Mouse (Mus musculus) left cerebral cortex, adult 8-10 months (tissue): Measurements from ENCODE around the gene Limd1. TPM values are rescaled to one million over a fixed set of nuclear protein-coding genes. Genes with fewer than 3 reads are reported as not detected.
A peak's percentile ranks its signal among the peaks of the same experiment; 100 is the strongest.
"Not testable (repeated sequence)": the region's sequence is repeated elsewhere in the genome, so short reads cannot be mapped to it uniquely, and the experiment has no call there.

Experiments
- DNase-seq, 2 experiments: peaks; one replicate each; pipeline ENCODE4 v3.0.0; 2022; ENCODE audit warnings: low spot score in 2 of 2
- total RNA-seq, 4 experiments: library from RNA; stranded (reverse); gene quantifications; 2 replicates each; pipeline ENCODE4 v1.2.4; 2022

Gene Limd1
- 10 to 100 TPM in 1 of 4 experiments, 1 to 10 TPM in 3; 7.7 to 10.1 (median 8.0) TPM for total RNA-seq

DNA sequence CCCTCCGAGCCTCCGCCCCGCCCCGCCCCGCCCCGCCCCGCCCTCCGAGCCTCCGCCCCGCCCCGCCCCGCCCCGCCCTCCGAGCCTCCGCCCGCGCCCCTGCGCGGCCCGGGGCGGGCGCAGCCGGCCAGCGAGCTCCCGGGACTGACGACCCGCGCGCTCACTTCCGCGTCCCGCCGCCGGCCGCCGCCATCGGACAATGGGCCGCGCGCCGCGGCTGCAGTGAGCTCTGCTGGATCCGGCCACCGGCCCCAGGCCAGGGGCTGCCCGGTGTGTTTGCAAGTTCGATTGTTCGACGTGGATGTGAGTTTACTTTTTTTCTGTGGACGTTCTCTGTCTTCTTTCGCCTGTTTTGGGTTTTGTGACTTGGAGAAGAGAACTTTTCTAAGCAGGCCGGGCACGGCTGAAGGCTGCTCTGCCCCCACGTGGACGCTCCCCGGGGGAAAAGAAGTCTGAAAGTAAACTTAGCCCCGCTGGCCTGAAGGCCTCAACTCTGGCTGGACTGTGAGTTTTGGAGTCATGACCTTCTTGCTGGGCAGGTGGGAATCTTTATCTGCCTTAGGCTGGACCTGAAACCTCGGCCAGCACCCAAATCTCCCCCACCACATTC, at the start of gene Limd1:
Limd1 (plus strand) TSS at position 121 of the 610 bp plus-strand sequence.
- peak in 1 of 2 experiments; percentile 18 for DNase-seq

DNA sequence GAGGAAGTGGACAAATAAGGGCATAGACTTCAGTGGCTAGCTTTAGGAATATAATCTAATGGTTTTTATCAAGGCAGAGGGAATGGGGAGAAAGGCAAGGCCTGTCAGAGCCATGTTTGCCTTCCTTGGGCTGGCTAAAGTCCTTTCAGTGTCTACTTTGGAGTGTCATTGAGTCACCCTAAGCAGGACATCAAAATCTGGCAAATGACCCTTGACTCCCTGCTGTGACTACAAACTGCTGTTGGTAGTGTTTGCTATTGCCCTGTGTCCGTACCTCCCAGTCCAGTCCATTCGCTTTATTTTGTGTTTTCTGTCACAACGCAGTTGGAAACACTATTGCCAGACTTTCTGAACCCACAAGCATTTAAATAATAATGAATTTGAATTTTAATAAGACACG, 48.6 kb upstream of the Limd1 start:
- no peak for DNase-seq

DNA sequence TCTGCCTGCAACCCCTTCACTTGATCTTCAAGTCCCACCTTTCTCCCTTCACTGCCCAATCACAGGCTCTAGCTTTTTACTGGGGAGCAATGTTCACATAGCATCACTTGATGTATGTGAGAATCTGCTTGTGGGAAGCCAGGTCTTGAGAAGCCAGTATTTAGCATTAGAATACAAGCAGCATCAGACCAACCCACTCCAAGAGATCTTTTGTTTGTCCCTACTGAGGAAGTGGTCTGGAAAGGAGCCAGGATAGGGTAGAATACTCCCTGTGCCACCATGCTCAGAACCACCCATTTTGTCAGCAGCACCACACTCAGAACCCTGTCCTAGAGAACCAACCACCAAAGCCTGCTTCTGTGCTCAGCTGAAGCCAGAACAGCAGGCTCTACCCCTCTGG, 47.5 kb upstream of the Limd1 start:
- no peak for DNase-seq

GRCm38 (mm10) chr9:123438223-123438622, 40.3 kb upstream of the Limd1 start:
- DNase-seq, result peak; percentile 31 to 77

GRCm38 (mm10) chr9:123440230-123441058, 38.1 kb upstream of the Limd1 start:
- no peak for DNase-seq

GRCm38 (mm10) chr9:123447101-123447500, 31.4 kb upstream of the Limd1 start:
- DNase-seq, result not testable (repeated sequence)

DNA sequence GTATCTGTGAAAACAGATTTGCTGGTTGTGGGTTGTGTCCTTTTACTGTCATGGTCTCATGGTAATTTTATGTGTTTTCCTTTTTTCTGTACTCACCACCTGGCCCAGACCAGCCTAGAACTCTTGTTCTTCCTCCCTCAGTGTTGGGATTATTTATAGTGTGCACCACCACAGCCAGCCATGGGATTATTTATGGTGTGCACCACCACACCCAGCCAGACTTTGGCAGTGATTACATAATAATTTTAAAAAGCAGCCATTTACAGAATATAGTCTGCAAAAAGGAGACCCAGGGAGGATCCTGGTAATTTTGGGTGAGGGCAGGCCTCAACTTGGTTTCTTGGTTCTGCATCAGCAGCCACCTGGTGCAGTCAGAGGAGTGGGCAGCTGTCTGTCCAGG, 29.9 kb upstream of the Limd1 start:
- no peak for DNase-seq

DNA sequence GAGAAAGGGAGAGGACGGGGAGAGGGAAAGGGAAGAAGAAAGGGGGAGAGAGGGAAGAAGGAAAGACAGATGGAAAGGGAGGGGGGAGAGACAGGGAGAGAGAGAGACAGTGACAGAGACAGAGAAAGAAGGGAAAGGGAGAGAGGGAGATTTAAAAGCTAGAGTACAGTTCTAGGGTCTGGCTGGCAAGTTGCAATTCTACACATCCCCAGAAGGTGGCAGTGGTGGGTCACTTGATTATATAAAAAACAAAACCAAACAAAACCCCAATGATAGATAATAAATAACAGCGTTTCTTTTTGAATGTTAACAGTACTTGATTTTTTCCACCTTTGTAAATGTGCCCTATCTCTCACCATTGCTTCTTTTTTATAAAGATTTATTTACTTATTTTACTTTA, 28.3 kb upstream of the Limd1 start:
- DNase-seq, result no peak

DNA sequence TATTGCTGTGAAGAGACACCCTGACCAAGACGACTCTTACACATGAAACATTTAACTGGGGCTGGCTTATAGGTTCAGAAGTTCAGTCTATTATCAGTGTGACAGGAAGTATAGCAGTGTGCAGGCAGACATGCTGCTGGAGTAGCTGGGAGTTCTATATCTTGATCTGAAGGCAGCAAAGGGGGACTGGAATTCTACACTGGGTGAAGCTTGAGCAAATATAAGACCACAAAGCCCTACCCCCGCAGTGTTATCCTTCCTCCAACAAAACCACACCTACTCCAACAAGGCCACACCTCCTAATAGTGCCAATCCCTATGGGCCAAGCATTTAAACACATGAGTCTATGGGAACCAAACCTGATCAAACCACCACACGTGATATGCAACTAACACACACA, 26.7 kb upstream of the Limd1 start:
- no peak for DNase-seq

DNA sequence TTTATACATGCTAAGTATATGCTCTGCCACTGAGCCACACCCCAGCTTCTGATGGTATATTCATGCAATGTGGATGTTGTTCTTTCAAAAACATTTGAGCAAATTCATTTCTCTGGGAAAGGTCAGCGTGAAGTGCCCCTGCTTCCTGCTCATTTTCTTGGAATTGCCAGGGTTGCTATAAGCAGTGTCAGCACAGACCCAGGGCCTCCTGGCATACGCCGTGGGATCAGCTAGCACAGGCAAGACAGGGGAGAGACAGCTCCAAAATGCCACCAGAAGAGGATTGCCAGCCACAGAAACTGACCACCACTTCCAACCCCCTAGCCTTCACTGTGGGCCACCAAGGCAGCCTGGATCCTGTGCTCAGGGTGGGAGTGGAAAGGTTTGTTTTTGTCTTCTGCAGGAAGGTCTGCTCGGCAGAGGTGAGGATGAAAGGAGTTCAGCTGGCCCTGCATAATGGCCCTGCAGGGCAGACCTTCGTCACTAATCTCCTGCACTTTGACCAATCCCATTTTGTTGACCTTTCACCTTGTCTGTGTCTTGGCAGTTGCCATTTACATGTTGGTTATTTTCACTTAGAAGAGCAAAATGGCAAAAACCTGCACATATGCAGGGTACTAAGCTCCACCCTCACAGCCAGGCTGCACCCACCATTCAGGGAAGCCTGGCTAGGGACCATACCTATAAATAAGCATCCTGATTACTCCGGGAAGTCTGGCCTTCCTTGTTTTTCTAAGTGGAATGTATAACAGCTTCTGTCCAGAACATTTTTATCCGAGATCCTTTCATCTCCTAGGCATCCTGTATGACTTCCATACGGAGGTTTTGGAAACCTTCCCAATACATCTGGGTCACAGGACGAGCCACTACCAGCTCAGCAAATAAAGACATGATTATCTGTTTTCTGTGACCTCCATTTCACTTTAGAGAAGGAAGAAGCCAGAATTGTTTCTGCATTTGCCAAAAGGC, 21.6 kb upstream of the Limd1 start:
- DNase-seq, result no peak

GRCm38 (mm10) chr9:123457603-123458002, 20.9 kb upstream of the Limd1 start:
- no peak for DNase-seq

DNA sequence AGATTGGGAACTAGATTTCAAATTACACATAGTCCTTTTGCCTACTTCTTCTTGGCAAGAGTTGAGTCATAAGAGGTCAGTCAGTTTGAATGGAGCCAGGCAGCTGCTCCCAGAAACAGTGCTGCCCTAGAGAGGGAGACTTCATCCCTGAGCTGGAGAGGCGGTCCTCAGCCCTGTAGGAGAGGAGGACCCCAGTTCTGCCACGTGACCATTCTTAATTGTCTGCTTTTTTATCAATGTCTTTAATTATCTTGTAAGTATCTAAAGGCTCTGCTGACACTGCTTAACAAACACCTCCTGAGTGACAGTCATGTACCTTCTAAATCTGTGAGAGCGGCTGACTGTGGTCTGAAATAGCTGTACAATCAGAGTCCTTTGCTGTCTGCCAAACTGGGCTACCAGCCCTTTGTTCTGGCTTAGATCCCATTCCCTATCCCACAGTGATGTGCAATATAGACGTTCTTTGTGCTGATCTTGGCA, 11.3 kb upstream of the Limd1 start:
- DNase-seq, result peak in 1 of 2 experiments; percentile 38

GRCm38 (mm10) chr9:123468406-123469085, 10.0 kb upstream of the Limd1 start:
- DNase-seq, result no peak

- no peak for DNase-seq
Observed at GRCm38 (mm10) chr9:123469087-123469486, 9.4 kb upstream of the Limd1 start.

GRCm38 (mm10) chr9:123473377-123473776, 5.1 kb upstream of the Limd1 start:
- no peak for DNase-seq

DNA sequence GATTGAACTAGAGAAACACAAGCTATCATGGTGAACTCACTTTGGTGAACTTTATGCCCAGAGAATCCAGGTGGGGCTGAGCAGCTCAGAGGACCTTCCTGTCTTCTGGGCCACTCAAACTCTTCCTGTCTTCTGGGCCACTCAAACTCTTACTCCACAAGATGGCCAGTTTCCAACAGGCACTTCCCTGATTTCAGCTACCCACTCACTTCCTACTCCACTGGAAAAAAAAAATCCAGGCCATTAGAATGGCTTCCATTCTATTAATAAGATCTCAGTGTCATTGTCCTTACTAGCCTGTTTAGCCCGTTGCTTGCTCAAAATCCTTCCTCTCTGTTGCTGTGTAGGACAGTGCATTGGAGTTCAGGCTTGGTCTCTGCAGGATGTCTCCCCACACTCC, 2.9 kb upstream of the Limd1 start:
- DNase-seq, result no peak

GRCm38 (mm10) chr9:123478031-123478585, 398 bp upstream of the Limd1 start:
- no peak for DNase-seq

GRCm38 (mm10) chr9:123479196-123479669, 727 bp downstream of the Limd1 start:
- DNase-seq, result no peak

GRCm38 (mm10) chr9:123479876-123480252, 1.4 kb downstream of the Limd1 start:
- DNase-seq, result no peak

- no peak for DNase-seq
Observed at GRCm38 (mm10) chr9:123480253-123480921, 1.9 kb downstream of the Limd1 start.
